Mouse (Mus musculus) intestine, postnatal 0 days (tissue): Measurements from ENCODE around the gene Sult1d1. TPM values are rescaled to one million over a fixed set of nuclear protein-coding genes. Genes with fewer than 3 reads are reported as not detected.

ENCODE experiments used
- ATAC-seq: fragments of 200-750 bp; cut with Nextera tagmentation; 2 replicates; pipeline ENCODE4 v1.8.0; 2017; ENCODE audit warnings: mild to moderate bottlenecking, moderate TSS enrichment, moderate library complexity
- H3K27ac ChIP-seq: fragments of 300-500 bp; sonication (generic); 2 replicates; pipeline ENCODE4 v1.5.1; 2014; ENCODE audit warnings: mild to moderate bottlenecking, low read depth, low read length, moderate library complexity
- H3K27me3 ChIP-seq: fragments of 300-500 bp; sonication (generic); replicated peaks from 2 replicates; pipeline ENCODE4 v1.6.1; 2014; ENCODE audit warnings: low read length, mixed read lengths; ENCODE audit not compliant: control insufficient read depth, insufficient read depth
- H3K36me3 ChIP-seq: fragments of 300-500 bp; sonication (generic); 2 replicates; pipeline ENCODE4 v1.6.1; 2014; ENCODE audit warnings: mild to moderate bottlenecking, moderate library complexity; ENCODE audit not compliant: control insufficient read depth, insufficient read depth
- H3K4me1 ChIP-seq: fragments of 300-500 bp; sonication (generic); replicated peaks from 2 replicates; pipeline ENCODE4 v1.6.1; 2014; ENCODE audit warnings: antibody characterized with exemption, low read length, mixed read lengths; ENCODE audit not compliant: control insufficient read depth, insufficient read depth
- H3K4me2 ChIP-seq: fragments of 300-500 bp; sonication (generic); replicated peaks from 2 replicates; pipeline ENCODE4 v1.6.1; 2014; ENCODE audit warnings: low read depth, mild to moderate bottlenecking, moderate library complexity
- H3K4me3 ChIP-seq: fragments of 300-500 bp; sonication (generic); 2 replicates; pipeline ENCODE4 v1.5.1; 2014; ENCODE audit warnings: low read depth, low read length
- H3K9ac ChIP-seq: fragments of 300-500 bp; sonication (generic); 2 replicates; pipeline ENCODE4 v1.6.1; 2014; ENCODE audit warnings: mild to moderate bottlenecking, low read depth, low read length
- H3K9me3 ChIP-seq: fragments of 300-500 bp; sonication (generic); 2 replicates; pipeline ENCODE4 v1.6.1; 2016; ENCODE audit warnings: mixed run types; ENCODE audit not compliant: control insufficient read depth
- CTCF ChIP-seq: sonication (generic); IDR thresholded peaks from 2 replicates; pipeline ENCODE4 v1.5.1; 2016; ENCODE audit warnings: low read depth, mild to moderate bottlenecking, control low read depth, antibody characterized with exemption, moderate library complexity
- WGBS: fragments of 180-500 bp; shearing (Covaris S2); extraction: QIAGEN DNeasy Blood & Tissue Kit; methylation state at CpG from one replicate; pipeline ENCODE4 v1.1.7; 2014; 5-methylcytosine and 5-hydroxymethylcytosine counted together
- polyA plus RNA-seq: library from polyadenylated mRNA; unstranded; fragments of >200 nt; fragmentation: Nextera tagmentation; extraction: Ambion mirVana; gene quantifications from 2 replicates; pipeline ENCODE4 v1.2.1, GENCODE M21; 2015

Gene Sult1d1
- polyA plus RNA-seq: 210 and 241 TPM in 2 replicates

- ATAC-seq: peak; percentile 95
- Histone ChIP-seq H3K9ac (no peak within 1 kb of the TSS), H3K4me3 (peak within 1 kb of the TSS; percentile 26), H3K36me3 (no peaks in the 10 kb centered on the region), H3K4me2 (peak within 1 kb of the TSS; percentile 55), H3K9me3 (no peaks in the 10 kb centered on the region), H3K27ac (no peak within 1 kb of the TSS), H3K4me1 (no peaks in the 10 kb centered on the region), H3K27me3 (no peaks in the 10 kb centered on the region)
- 36% methylated on average over 5 of the region's 5 CpGs for WGBS
- no peak for TF ChIP-seq CTCF
Measured at GRCm38 (mm10) chr5:87568845-87569244, at the start of gene Sult1d1. Sult1d1 (minus strand) TSS chr5:87569027.

GRCm38 (mm10) chr5:87615128-87615390, 46.2 kb upstream of the Sult1d1 start:
- no peak overlapping the region for H3K27ac ChIP-seq
- H3K9me3 ChIP-seq: no peaks in the 10 kb centered on the region
- no peak overlapping the region for H3K4me3 ChIP-seq
- H3K4me1 ChIP-seq: no peaks in the 10 kb centered on the region
- TF ChIP-seq CTCF: no peak
- H3K9ac ChIP-seq: no peak overlapping the region
- H3K36me3 ChIP-seq: no peaks in the 10 kb centered on the region
- no peaks in the 10 kb centered on the region for H3K27me3 ChIP-seq
- no peak overlapping the region for H3K4me2 ChIP-seq
- WGBS: 89% methylated on average over 2 of the region's 2 CpGs
- 0 out of 2 replicates have a peak, but pooled peaks have one; percentile 25 for ATAC-seq

- TF ChIP-seq CTCF: no peak
- Histone ChIP-seq H3K9me3 (no peaks in the 10 kb centered on the region), H3K4me2 (no peak overlapping the region), H3K36me3 (no peaks in the 10 kb centered on the region), H3K9ac (no peak overlapping the region), H3K4me1 (no peaks in the 10 kb centered on the region), H3K4me3 (no peak overlapping the region), H3K27me3 (no peaks in the 10 kb centered on the region), H3K27ac (no peak overlapping the region)
- no peak for ATAC-seq
Measured at GRCm38 (mm10) chr5:87614364-87615127, 45.7 kb upstream of the Sult1d1 start.

GRCm38 (mm10) chr5:87601018-87601417, 32.2 kb upstream of the Sult1d1 start:
- no peak overlapping the region for H3K27ac ChIP-seq
- H3K36me3 ChIP-seq: no peaks in the 10 kb centered on the region
- ATAC-seq: no peak
- no peak overlapping the region for H3K4me3 ChIP-seq
- WGBS: 75% methylated on average over 3 of the region's 3 CpGs
- H3K9me3 ChIP-seq: no peaks in the 10 kb centered on the region
- H3K27me3 ChIP-seq: no peaks in the 10 kb centered on the region
- H3K9ac ChIP-seq: no peak overlapping the region
- no peaks in the 10 kb centered on the region for H3K4me1 ChIP-seq
- H3K4me2 ChIP-seq: no peak overlapping the region
- no peak for TF ChIP-seq CTCF

- ATAC-seq: no peak
- no peaks in the 10 kb centered on the region for H3K27me3 ChIP-seq
- H3K27ac ChIP-seq: no peak overlapping the region
- H3K9me3 ChIP-seq: no peaks in the 10 kb centered on the region
- TF ChIP-seq CTCF: no peak
- H3K4me3 ChIP-seq: no peak overlapping the region
- H3K36me3 ChIP-seq: no peaks in the 10 kb centered on the region
- H3K9ac ChIP-seq: no peak overlapping the region
- no peak overlapping the region for H3K4me2 ChIP-seq
- WGBS: 72% methylated on average over 2 of the region's 2 CpGs
- H3K4me1 ChIP-seq: no peaks in the 10 kb centered on the region
Measured at GRCm38 (mm10) chr5:87597891-87598290, 29.1 kb upstream of the Sult1d1 start.

- Histone ChIP-seq H3K36me3 (no peaks in the 10 kb centered on the region), H3K27ac (no peak within 1 kb of the TSS), H3K9me3 (no peaks in the 10 kb centered on the region), H3K4me3 (no peak within 1 kb of the TSS), H3K27me3 (no peaks in the 10 kb centered on the region), H3K9ac (no peak within 1 kb of the TSS), H3K4me2 (no peak within 1 kb of the TSS), H3K4me1 (no peaks in the 10 kb centered on the region)
- no peak for TF ChIP-seq CTCF
- 77% methylated on average over 5 of the region's 5 CpGs for WGBS
- no peak for ATAC-seq
Measured at GRCm38 (mm10) chr5:87591494-87591893, 22.7 kb upstream of the Sult1d1 start, which contains the start of gene Sult1e1. Sult1e1 (minus strand) TSS chr5:87591594.
